Mouse (Mus musculus): ENCODE data around the gene Hspa1b.
A peak's percentile ranks its signal among the peaks of the same experiment; 100 is the strongest.

The Hspa1b gene

GRCm38 (mm10) chr17:34931061-34931734 is 27.8 kb downstream of the Hspa1b start, which contains the start of gene Neu1:
TSS of gene Neu1 (plus strand) at chr17:34931253.
- DNase-seq (ENCODE audit: low read depth, low spot score) = peak; percentile 97

- DNase-seq (ENCODE audit: low read depth, low spot score) = no peak
Measured at GRCm38 (mm10) chr17:34928841-34929240, 30.2 kb downstream of the Hspa1b start.

GRCm38 (mm10) chr17:34927306-34928019 is 31.6 kb downstream of the Hspa1b start:
- no peak for DNase-seq (ENCODE audit: low read depth, low spot score)

- no peak for DNase-seq (ENCODE audit: low read depth, low spot score)
Measured at GRCm38 (mm10) chr17:34924258-34924657, 34.8 kb downstream of the Hspa1b start.

GRCm38 (mm10) chr17:34922939-34923338 is 36.1 kb downstream of the Hspa1b start:
- no peak for DNase-seq (ENCODE audit: low read depth, low spot score)

GRCm38 (mm10) chr17:34917188-34917587 is 41.9 kb downstream of the Hspa1b start:
- DNase-seq (ENCODE audit: low read depth, low spot score) = no peak

- no peak for DNase-seq (ENCODE audit: low read depth, low spot score)
Measured at GRCm38 (mm10) chr17:34916316-34916715, 42.7 kb downstream of the Hspa1b start.

- no peak for DNase-seq (ENCODE audit: low read depth, low spot score)
Measured at GRCm38 (mm10) chr17:34915410-34915831, 43.6 kb downstream of the Hspa1b start.

- no peak for DNase-seq (ENCODE audit: low read depth, low spot score)
Measured at GRCm38 (mm10) chr17:34913930-34914665, 44.9 kb downstream of the Hspa1b start, which contains the start of gene Slc44a4. TSS of gene Slc44a4 (plus strand) at chr17:34914466.

- DNase-seq (ENCODE audit: low read depth, low spot score) = peak; percentile 64
Measured at GRCm38 (mm10) chr17:34911945-34912351, 47.1 kb downstream of the Hspa1b start.

GRCm38 (mm10) chr17:34910982-34911381 is 48.1 kb downstream of the Hspa1b start:
- no peak for DNase-seq (ENCODE audit: low read depth, low spot score)

Measured in skeletal muscle tissue, adult 2 months (tissue).